Mouse (Mus musculus): ENCODE measurements around the gene Anks1. TPM values are rescaled to one million over a fixed set of nuclear protein-coding genes. Genes with fewer than 3 reads are reported as not detected.
"Not testable (repeated sequence)": the region's sequence is repeated elsewhere in the genome, so short reads cannot be mapped to it uniquely, and the experiment has no call there.

Anks1 gene
- total RNA-seq, 2 experiments from 2014 or later, result 22.6 to 27.6 TPM

DNA sequence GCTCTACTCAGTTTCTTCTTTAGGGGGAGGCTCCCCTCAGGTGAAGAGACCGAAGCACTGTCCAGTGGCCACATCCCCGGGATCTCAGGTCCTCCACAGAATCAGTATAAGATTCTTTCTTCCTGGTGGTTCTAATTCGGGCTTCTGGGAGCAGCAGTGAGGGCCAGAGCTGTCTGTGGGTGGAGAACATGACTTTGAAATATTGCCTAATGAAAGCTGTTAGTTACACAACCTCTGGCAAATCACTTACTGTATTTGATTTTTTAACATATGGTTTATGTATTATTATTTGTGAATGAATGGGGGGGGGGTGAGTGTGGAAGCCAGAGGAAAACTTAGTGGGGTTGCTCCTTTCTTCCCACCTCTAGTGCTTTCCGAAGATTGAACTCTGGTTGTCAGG, 22.7 kb downstream of the Anks1 start:
- DNase-seq, result no peak

DNA sequence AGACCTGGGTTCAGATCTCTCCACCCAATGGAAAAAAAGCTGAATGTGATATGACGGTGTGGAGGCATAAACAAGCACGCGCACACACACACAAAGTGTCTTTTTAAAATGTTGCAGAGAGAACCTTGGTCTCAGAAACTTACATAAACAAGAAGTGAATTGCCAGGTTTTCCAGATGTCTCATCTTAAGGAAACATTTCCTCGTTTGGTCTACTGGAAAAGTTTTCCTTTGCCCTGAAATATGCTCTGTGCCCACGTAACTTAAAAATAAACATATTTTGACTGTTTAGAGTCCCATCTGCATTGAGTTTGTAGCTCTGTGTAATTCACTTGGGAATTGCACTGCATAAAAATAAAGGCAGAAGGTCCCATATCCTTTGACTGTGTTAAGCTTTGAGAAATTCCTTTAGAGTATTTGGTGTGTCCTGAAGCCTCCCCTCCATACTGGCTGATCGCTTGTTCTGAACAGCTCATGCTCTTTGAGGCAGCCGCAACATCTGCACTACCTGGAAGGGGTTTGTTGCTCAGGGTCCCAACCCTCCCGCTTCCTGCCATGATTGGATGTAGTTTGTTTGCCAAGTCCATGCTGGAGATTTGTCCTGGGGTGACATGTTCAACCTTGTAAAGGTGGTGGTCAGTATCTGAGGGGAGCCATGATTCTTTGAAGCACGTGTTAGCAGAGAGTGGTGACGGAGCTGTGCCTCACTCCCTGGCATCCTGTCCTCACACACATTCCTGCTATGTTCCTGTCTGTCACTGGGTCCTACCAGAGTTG, 25.2 kb downstream of the Anks1 start:
- no peak for DNase-seq

DNA sequence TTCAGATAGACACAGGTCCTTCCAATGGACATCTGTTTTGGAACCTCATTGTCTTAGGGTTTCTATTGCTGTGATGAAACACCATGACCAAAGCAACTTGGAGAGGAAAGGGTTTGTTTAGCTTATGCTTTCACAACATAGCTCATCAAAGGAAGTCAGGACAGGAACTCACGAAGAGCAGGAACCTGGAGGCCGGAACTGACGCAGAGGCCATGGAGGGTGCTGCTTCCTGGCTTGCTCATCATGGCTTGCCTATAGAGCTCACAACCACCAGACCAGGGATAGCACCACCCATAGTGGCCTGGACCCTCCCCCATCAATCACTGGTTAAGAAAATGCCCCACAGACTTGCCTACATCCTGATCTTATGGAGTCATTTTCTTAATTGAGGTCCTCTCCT, 26.0 kb downstream of the Anks1 start:
- DNase-seq, result no peak

DNA sequence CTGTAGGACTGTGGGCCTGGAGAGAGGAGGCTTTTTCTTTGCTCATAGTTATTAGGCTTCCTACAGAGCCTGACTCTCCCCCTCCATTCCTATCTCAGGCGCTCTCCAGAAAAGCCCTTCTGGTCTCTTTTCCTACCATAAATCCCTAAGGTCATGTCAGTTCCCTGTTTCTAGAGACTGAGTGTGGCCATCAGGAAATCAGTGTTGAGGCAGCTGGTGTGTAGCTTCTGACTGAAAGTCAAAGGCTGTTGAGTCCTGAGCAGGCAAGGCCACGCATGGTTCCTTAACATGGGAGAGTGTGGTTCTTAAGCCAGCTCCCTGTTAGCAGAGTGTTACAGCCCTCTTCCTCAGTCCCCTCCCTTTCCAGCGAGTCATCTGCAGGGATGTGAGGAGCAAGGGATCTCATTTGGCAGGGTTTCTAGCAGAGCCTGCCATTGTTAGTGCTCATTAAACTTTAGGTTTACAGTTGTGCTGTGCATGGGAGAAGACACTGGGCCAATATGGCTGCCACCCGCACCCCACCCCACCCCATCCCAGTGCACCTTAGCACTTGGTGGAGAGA, 28.0 kb downstream of the Anks1 start:
- no peak for DNase-seq

DNA sequence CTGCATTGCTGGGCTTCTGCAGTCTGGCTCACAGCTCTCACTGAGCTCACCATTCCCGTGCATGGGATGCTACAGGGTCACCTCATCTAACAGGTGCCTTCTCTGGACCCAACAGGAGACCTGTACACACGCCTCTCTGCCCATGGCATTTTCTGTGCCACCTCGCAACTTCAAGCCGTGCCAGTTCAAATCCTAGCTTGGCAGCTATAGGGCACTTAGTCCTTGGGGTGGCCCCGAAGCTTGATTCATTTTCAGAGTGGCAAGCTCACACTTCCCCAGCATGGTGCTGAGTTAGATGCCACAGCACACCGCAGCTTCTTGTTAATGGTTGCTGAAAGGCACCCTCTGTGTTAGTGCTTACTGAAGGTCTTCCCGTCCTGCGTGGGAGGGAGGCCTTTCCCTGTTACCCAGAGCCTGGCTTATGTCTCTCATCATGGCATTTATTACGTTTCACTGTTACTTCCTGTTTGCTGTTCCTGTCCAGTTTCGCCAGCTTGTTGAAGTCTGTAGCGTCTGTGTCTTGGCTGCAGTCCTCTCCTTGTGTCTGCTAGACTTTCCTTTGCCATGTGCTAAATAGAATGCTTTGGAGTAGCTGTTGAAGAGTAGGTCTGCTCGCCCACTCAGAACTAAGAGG, 29.1 kb downstream of the Anks1 start:
- no peak for DNase-seq

DNA sequence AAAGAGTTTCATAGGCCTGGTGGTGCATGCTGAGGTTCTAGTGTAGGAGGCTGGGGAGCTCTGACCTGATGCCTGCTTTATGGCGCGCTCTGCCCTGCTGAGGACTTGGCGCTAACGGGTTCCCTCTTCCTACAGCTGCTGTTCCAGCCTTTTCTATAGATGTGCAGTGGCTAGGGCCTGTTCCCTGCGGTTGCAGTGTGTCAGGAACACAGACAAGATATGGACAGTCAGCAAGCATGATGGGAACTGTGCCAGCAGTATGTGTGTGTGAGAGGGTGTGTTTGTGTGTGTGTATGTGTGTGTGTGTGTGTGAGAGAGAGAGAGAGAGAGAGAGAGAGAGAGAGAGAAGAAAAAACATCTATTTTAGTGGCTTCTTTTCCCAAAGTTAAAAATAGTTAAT, 29.9 kb downstream of the Anks1 start:
- DNase-seq, result no peak

DNA sequence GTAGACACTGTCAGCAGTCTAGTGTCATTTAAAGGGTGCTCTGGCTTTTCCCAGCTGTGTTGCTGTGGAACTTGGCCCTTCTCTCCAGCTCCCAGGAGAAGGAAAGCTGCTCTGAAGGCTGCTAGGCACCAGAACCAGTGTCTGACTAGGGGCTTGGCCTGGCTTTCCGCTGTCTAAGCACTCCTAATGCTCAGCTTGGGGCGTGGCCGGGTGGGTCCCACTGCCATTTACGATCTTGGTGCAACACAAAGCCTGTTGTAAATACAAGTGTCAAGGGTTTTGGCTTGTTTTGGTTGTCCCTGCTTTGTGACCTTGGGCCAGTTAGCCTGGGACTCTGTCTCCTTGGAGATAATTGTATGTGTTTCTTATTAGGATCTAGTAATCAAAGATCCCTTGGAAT, 31.2 kb downstream of the Anks1 start:
- no peak for DNase-seq

DNA sequence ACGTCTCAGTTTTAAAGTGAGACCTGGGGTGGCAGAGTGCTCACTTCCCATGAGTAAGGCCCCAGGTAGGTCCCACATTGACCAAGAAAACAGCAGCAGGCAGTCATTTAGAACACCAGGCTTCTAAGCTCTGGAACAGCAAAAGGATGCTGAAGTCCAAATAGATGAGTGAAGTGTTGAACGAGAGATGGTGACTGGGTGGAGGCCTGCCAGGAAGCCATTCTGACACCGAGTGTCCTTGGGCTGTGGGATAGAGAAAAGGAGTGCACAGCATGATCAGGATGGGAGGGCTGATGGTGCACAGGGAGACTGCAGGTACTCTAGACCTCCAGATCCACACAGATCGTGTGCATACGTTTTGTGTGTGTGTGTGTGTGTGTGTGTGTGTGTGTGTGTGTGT, 32.1 kb downstream of the Anks1 start:
- no peak for DNase-seq

DNA sequence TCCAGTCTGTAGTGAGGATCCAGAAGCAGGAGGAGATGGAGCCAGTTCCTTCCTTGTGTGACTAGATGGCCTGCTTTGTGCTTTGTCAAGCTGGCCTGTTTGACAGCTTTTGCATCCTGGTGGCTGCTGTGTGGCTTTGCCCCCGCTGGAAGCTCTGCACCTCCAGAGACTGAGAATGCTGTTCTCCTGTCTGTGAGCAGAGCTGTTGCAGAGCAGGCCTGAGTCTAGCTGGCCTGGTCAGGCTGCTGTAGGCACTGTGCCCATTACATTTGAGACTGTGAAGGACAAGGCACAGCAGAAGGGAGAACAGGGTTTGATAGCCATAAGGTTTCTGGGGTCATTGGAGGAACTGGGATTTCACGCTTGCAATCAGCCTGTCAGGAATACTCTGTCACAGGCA, 32.6 kb downstream of the Anks1 start:
- no peak for DNase-seq

DNA sequence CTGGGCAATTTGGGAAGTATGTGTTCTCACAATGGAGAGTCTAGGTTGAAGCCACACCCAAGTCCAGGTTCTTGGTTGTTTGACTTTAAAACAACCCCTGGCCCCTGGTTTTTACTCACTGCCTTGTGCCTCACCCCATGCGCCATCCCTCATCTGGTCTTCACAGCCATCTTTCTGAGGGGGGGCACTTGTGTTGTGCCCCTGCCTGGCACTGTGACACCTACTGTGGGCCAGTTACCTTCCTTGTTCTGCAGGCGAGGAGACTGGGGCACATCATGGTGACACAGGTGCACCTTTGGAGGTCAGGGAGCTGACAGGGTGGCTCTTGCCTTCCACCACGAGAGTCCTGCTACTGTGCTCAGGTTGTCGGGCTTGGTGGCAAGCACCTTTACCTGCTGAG, 33.0 kb downstream of the Anks1 start:
- no peak for DNase-seq

DNA sequence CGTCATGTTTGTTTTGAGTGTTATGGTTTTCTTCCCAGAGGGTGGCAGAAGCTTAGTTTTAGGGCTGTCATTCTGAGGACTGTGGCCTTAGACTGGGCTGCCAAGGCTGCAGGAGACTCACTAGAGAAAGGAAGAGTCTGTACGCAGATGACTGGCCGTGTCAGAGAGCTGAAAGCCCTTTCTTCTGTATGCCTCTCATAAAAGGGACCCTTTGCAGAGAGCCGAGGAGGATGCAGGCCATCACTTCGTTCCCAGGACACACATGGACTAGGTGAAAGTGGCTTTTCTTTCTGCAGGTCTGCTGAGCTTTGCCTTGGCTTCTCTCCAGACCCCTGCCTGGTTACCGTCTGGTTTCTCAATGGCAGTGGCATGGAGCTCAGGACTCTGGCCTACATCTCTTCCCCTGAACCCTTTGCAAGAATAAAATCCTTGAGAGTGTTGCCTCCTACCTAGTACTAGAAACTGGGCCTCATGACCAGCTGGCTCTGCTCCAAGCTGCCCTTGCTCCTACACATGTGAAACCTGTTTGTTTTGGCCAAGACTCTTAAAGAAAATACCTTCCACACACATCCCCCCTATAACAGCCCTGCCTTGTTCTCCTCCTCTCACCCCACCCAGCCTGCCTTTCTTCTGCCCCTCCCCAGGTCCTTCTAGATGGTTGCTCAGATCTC, 36.6 kb downstream of the Anks1 start:
- peak; percentile 33 for DNase-seq

DNA sequence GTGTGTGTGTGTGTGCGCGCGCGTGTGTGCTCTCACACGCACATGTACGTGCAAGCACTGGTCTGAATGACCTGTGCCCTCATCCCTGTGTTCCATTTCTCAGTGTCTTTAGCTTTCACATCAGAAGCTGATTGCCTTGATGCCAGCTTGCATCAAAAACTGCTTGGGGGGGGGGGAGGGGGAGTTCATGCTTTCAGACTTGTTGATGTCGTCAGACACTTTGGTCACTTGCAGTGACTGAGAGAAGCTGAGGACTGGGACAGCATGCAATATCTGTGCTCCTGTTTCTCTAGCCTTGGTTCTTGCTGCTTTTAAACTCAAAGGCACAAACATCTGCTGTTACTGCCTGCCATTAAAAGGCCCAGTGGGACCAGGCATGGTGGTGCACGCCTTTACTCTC, 37.3 kb downstream of the Anks1 start:
- no peak for DNase-seq

DNA sequence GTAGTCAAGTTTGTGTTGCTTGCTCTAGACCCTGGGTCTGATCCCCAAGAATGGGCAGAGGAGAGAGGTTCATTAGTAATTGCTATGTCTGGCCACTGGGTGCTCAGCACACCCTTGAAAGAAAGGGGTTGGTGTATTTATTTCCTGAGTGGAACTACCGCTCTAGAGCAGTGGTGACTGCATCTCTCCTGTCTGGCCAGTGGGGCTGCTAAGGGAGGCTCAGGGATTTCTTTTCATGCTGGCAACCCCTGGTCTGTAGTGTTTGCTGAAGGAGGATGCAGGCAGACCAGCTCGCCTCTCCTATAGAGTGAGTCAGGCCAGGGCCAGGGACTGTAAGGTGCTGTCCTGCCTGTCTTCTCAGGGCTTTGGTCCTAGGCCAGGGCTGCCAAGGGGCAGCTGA, 38.0 kb downstream of the Anks1 start:
- DNase-seq, result no peak

DNA sequence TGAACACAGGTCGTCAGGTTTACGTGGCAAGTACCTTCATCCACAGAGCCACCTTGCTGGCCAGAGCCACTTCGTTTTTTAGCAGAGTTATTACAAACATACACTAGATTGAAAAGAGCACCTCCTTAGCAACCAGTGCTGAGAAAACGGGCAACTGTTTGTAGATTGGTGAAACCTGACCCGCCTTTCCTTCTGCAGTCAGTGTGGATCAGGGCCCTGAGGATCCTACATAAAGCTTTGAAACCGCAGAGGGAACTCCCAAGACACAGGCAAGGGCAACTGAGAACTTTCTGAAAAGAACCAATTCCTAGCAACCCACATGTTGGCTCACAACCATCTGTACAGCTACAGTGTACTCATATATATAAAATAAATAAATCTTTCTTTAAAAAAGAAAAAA, 44.0 kb downstream of the Anks1 start:
- no peak for DNase-seq

DNA sequence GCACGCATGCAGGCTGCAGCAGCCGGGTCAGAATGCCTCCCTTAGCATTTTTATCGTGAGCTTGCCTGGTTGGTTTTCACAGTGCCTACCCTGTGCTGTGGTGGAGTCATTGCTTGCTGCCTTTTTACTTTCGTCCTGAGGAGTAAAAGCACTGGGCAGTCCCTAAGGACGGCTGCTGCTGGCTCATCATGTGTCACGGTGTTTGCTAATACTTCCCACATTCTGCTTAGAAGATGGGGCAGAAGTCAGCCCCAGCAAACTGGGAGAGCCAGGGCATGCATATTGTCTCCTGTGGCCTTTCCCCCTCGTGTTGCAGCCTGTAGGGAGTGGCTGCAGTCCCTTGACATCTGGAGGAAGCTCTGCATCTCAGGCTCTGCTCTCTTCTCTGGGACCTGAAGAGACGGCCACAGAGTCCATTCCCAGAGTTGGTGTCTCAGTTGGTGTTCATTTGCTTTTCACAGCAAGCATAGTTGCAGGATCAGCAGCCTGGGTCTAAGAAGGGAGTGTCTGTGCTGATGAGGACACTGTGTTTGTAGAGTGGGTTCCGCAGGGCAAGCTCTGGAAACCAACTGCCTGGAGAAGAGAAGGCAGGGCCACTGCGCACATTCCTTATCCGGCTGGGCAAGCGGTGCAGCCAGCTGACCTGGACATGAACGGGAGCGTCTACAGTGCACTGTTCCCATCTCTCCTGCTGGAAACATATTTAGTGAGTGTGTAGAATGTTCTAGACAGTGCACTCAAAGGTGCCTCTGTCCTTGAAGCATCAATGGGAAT, 45.7 kb downstream of the Anks1 start:
- no peak for DNase-seq

DNA sequence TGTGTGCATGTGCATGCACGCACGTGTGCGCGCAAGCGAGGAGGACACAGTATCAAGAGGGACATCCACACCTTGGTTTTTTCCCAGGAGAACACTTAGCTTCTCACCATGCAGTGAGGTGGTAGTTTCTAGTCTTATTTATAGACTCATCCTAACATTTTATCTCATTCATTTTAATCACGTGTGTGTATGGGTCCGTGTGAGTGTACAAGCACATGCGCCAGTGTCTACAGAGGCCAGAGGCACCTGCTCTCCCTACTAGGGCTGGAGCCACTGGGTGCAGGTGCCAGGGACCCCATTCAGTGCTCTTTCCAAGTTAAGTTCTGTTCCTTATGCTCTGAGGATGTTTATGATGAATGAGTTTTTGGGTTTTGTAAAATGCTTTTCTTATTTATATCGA, 48.5 kb downstream of the Anks1 start:
- DNase-seq, result no peak

DNA sequence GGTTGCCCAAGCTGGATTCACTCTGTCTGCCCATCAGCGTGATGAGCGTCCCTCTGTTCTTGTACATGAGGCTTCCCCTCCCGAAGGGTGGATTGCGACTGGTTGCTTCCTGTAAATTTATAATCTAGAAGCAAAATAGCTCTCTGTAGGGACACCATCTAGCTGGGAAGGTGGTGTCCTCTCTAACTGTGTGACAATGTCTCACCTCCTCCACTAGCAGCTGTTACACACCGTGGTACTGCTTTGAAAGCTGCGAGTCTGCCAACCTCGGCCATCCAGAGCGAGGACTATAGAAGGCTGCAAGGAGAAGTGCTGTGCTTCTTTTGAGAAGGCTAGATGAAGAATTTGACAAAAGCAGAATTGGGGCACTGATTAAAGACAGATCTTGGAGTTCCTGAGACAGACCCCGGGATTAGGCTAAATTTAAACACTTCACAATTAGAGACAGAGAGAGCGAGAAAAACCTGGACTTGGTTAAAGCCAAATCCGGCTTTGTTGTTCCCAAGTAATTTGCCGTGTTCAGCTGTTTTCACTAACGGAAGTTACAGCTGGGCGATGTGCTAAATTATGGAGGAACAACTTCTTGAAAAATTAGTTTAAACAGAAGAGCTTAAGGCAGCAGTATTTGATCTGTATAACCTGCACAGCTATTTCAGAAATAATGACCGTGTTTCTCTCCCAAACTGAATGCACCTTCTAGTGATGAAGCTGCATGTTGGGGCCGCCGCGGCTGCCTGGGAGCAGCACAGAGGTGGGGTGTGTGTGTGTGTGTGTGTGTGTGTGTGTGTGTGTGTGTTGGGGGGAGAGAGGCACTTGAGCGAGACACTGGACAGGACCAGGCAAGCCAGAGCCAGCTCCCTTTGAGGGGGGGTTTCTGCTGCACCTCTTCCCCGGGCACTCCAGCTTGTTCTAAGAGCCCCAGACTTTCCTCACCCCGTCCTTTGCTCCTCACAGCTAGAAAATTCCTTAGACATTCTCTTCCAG, 51.3 kb downstream of the Anks1 start:
- no peak for DNase-seq

DNA sequence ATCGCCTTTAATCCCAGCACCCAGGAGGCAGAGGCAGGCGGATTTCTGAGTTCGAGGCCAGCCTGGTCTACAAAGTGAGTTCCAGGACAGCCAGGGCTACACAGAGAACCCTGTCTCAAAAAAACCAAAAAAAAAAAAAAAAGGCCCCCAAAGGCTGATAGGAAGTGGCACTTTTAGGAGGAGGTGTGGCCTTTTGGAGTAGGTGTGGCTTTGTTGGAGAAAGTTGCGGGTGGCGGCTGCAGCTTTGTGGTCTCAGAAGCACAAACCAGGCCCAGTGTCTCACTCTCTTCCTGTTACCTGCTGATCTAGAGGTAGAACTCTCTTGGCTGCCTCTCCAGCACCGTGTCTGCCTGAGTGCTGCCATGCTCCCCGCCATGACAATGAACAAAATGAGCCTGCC, 54.0 kb downstream of the Anks1 start:
- DNase-seq, result not testable (repeated sequence)

DNA sequence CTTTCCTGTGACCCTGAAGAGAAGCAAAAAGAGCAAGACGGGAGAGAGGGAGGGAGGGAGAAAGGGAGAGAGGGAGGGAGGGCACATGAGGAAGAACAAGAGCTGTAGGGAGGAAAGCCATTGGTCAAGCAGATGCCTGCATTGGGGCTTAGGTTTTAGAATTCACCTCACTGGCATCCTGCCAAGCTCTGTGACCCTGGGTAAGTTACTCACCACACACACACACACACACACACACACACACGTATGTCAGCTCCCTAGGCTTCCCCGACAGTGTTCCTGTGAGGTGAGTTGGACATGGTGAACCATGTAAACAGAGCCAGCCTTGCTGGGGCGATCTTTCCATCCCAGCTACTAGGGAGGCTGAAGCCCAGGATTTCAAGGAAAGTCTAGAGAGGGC, 55.5 kb downstream of the Anks1 start:
- DNase-seq, result no peak

DNA sequence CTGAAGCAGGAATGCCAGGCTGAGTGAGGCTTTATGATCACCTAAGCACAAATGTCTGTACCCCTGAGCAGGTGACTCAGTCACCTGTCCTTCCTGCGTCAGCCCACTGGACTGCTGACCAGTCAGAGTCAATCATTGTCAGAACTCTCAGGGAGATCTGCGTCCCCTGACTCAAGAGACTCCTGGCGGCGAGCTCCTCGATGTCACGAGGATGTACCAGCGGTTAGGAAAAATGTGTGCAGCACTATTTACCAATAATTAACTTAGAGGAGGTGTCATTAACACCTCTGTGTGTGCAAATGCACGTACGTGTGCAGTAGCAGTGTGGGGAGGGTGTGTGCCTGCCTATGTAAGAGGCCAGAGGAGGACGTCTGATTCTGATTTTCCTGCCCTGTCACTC, 56.2 kb downstream of the Anks1 start:
- DNase-seq, result no peak

DNA sequence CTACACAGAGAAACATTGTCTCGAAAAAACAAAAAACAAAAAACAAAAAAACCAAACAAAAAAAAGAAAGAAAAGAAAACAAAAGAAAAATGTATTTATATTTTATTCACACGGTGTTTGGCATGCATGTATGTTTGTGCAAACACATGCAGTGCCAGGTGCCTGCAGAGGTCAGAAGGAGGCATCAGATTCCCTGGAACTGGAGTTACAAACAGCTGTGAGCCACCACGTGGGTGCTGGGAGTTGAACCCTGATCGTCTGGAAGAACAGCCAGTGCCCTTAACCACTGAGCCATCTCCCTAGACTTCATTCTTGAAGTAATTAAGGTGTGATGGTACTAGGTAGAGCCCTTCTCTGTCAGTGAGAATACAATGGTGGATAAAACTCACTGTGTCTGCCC, 57.0 kb downstream of the Anks1 start:
- no peak for DNase-seq
